Mouse (Mus musculus) megakaryocyte, embryonic 14.5 days (primary cell): ENCODE results near the gene Plekhd1.

Experiments
- FLI1 ChIP-seq: IDR thresholded peaks from 2 replicates; pipeline ENCODE4 v1.6.1; 2012; ENCODE audit warnings: low read length, inconsistent platforms, mixed read lengths
- GATA1 ChIP-seq: IDR thresholded peaks from 3 replicates; pipeline ENCODE4 v1.6.1; 2012; ENCODE audit warnings: mixed read lengths, low read length, inconsistent platforms, borderline replicate concordance

GRCm38 (mm10) chr12:80736464-80737282 lies 44.3 kb downstream of the Plekhd1 start:
- no peak for TF ChIP-seq GATA1
- TF ChIP-seq FLI1, result no peak
